Mouse (Mus musculus): ENCODE measurements around the gene Gm5152.
"Not testable (repeated sequence)": the region's sequence is repeated elsewhere in the genome, so short reads cannot be mapped to it uniquely, and the experiment has no call there.

- TF ChIP-seq CTCF (conservative IDR thresholded peaks at IDR 0.05 in 1 of 2, IDR thresholded peaks at IDR 0.05 in 1 of 2; ENCODE audit: low read depth in 2 of 2, low read length in 2 of 2); KAT2A (IDR thresholded peaks at IDR 0.05; ENCODE audit: insufficient replicate concordance, low read length); POLR2A (IDR thresholded peaks at IDR 0.05; ENCODE audit: low read depth, low read length); ZC3H11A (IDR thresholded peaks at IDR 0.05; ENCODE audit: low read depth, low read length); PAX5 (IDR thresholded peaks at IDR 0.05; ENCODE audit: low read length); ELF1 (IDR thresholded peaks at IDR 0.05; ENCODE audit: low read depth, low read length); MAFK (IDR thresholded peaks at IDR 0.05; ENCODE audit: insufficient replicate concordance, low read length); UBTF (IDR thresholded peaks at IDR 0.05; ENCODE audit: low read depth, low read length); RCOR1 (conservative IDR thresholded peaks at IDR 0.05; ENCODE audit: low read depth, low read length); USF1 (IDR thresholded peaks at IDR 0.05; ENCODE audit: low read depth, low read length); ZMIZ1 (IDR thresholded peaks at IDR 0.05; ENCODE audit: low read depth, low read length): not testable (repeated sequence)
Measured at GRCm38 (mm10) chr5:10254768-10255167, 8.4 kb upstream of the Gm5152 start.
